In the genomic region with DNA sequence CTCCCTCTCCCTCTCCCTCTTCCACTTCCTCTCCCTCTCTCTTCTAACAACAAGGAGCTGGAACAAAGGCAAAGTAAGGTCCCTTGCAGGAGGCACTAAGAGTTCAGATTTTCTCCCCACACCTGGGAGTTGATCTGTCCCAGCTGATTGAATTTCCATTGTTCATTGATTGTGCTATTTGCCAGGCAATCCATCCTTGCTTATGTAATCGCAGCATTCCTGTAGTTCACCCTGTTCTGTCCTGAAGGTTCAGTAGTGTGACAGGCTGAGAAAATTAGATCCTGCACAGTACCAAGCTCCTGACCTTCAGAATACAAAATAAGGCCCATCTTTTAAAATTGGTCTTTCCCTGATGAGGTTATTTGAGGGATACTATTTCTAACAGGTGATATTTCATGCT, we compare ENCODE assay signal across 21 mouse cellular contexts. TPM values are rescaled to one million over a fixed set of nuclear protein-coding genes. Genes with fewer than 3 reads are reported as not detected.
DNase-seq lines count a peak whose midpoint lies in the region; ATAC-seq and TF ChIP-seq lines count a peak whose summit lies in the region.
"Had no signal": no experiment of that assay in that cellular context is flagged by ENCODE, and none has a peak within 500 bp of the region (broad histone marks: within the 10 kb centered on the region; RNA-seq: fewer than 3 reads in every experiment).

No protein-coding gene starts in this region.

- no peak overlapping the region for H3K4me3 ChIP-seq in forebrain, embryonic 11.5 days (ENCODE audit: low read depth, low read length)
- no peak overlapping the region for H3K4me3 ChIP-seq in forebrain, embryonic 15.5 days
- H3K4me3 ChIP-seq in limb, embryonic 14.5 days (replicated peaks; ENCODE audit: low read length) = no peak overlapping the region
- H3K4me3 ChIP-seq in limb, embryonic 10.5 days = no peak overlapping the region
- H3K4me3 ChIP-seq in testis, adult 2 months (ENCODE audit: control insufficient read depth, low read depth, low read length) = no peak overlapping the region
- H3K4me3 ChIP-seq: embryonic facial prominence, embryonic 12.5 days; embryonic facial prominence, embryonic 15.5 days; erythroblast, embryonic 14.5 days; forebrain, embryonic 10.5 days; forebrain, embryonic 13.5 days had no signal

- peak; percentile 43; the same call in 1 of the 2 replicates for ATAC-seq in forebrain, embryonic 11.5 days (replicated peaks; ENCODE audit: low FRiP score)
- no peak for ATAC-seq in forebrain, embryonic 15.5 days (replicated peaks)
- no peak for ATAC-seq in limb, embryonic 14.5 days (ENCODE audit: low FRiP score, low read depth)

- H3K36me3 ChIP-seq in forebrain, embryonic 11.5 days (ENCODE audit: control insufficient read depth, insufficient read depth, low read length) = no peaks in the 10 kb centered on the region
- H3K36me3 ChIP-seq in forebrain, embryonic 15.5 days = no peaks in the 10 kb centered on the region
- H3K36me3 ChIP-seq in limb, embryonic 14.5 days (ENCODE audit: control insufficient read depth, insufficient read depth, low read length) = no peaks in the 10 kb centered on the region
- no peaks in the 10 kb centered on the region for H3K36me3 ChIP-seq in limb, embryonic 10.5 days
- no peaks in the 10 kb centered on the region for H3K36me3 ChIP-seq in testis, adult 2 months (ENCODE audit: control insufficient read depth, insufficient read depth, low read length)
- H3K36me3 ChIP-seq: embryonic facial prominence, embryonic 12.5 days; embryonic facial prominence, embryonic 15.5 days; forebrain, embryonic 10.5 days had no signal

- TF ChIP-seq CTCF in testis, adult 2 months (IDR thresholded peaks at IDR 0.05; ENCODE audit: control insufficient read depth, insufficient read depth, insufficient replicate concordance, low read depth, low read length) = no peak

- H3K27me3 ChIP-seq in forebrain, embryonic 11.5 days (ENCODE audit: control insufficient read depth, insufficient read depth, low read length) = no peaks in the 10 kb centered on the region
- H3K27me3 ChIP-seq in forebrain, embryonic 15.5 days = no peaks in the 10 kb centered on the region
- no peaks in the 10 kb centered on the region for H3K27me3 ChIP-seq in limb, embryonic 14.5 days (ENCODE audit: control insufficient read depth, insufficient read depth, low read length)
- H3K27me3 ChIP-seq in limb, embryonic 10.5 days (ENCODE audit: low read depth, poor library complexity, severe bottlenecking) = no peaks in the 10 kb centered on the region
- H3K27me3 ChIP-seq in testis, adult 2 months (ENCODE audit: control insufficient read depth, insufficient read depth, low read length) = no peaks in the 10 kb centered on the region
- H3K27me3 ChIP-seq: embryonic facial prominence, embryonic 12.5 days; embryonic facial prominence, embryonic 15.5 days; forebrain, embryonic 13.5 days had no signal

- no peak for DNase-seq in forebrain, embryonic 11.5 days (ENCODE audit: low spot score)
- peak; percentile 1 for DNase-seq in limb, embryonic 14.5 days (ENCODE audit: low spot score)
- no peak for DNase-seq in limb, embryonic 10.5 days (ENCODE audit: low spot score)
- no peak for DNase-seq in testis, postnatal 10 days (ENCODE audit: low spot score)
- DNase-seq: adrenal gland, adult 2 months; adrenal gland, postnatal 10 days; adrenal gland, postnatal 25 days; cerebellum, adult 11 months; cerebellum, adult 18-20 months; cerebellum, adult 8-10 months; cerebellum, adult 9-11 months; cerebellum, postnatal 14 days; cerebellum, postnatal 36 days; embryo, embryonic 11 days had no signal

- no peak for TF ChIP-seq POLR2A in limb, embryonic 14.5 days (IDR thresholded peaks at IDR 0.05; ENCODE audit: borderline replicate concordance, extremely low read depth, insufficient read depth, insufficient read length)
- TF ChIP-seq POLR2A in testis, adult 2 months (IDR thresholded peaks at IDR 0.05; ENCODE audit: control insufficient read depth, low read depth, low read length) = no peak

- 54% methylated on average over 1 of the region's 1 CpGs for WGBS in forebrain, embryonic 11.5 days
- 32% methylated on average over 1 of the region's 1 CpGs for WGBS in forebrain, embryonic 15.5 days
- 57% methylated on average over 1 of the region's 1 CpGs for WGBS in limb, embryonic 14.5 days
- WGBS in limb, embryonic 10.5 days = 77% methylated on average over 1 of the region's 1 CpGs

- H3K27ac ChIP-seq in forebrain, embryonic 11.5 days (ENCODE audit: low read depth, low read length) = no peak overlapping the region
- no peak overlapping the region for H3K27ac ChIP-seq in forebrain, embryonic 15.5 days (replicated peaks)
- no peak overlapping the region for H3K27ac ChIP-seq in limb, embryonic 14.5 days (replicated peaks; ENCODE audit: low read depth, low read length)
- H3K27ac ChIP-seq in limb, embryonic 10.5 days = no peak overlapping the region
- peak overlapping the region; percentile 21; the same call in 1 of the 2 replicates for H3K27ac ChIP-seq in testis, adult 2 months (ENCODE audit: control insufficient read depth, insufficient read depth, low read depth, low read length)
- H3K27ac ChIP-seq: embryonic facial prominence, embryonic 12.5 days; embryonic facial prominence, embryonic 15.5 days; forebrain, embryonic 10.5 days; forebrain, embryonic 13.5 days had no signal

- H3K4me1 ChIP-seq in forebrain, embryonic 11.5 days (replicated peaks; ENCODE audit: control insufficient read depth, insufficient read depth, low read length) = no peaks in the 10 kb centered on the region
- peaks cover 6% of the 10 kb centered on the region; the same call in 1 of the 2 replicates for H3K4me1 ChIP-seq in forebrain, embryonic 15.5 days
- no peaks in the 10 kb centered on the region for H3K4me1 ChIP-seq in limb, embryonic 14.5 days (ENCODE audit: control insufficient read depth, insufficient read depth, low read length)
- H3K4me1 ChIP-seq in limb, embryonic 10.5 days = no peaks in the 10 kb centered on the region
- H3K4me1 ChIP-seq in testis, adult 2 months (ENCODE audit: control insufficient read depth, insufficient read depth, low read length) = no peaks in the 10 kb centered on the region
- H3K4me1 ChIP-seq: embryonic facial prominence, embryonic 12.5 days; embryonic facial prominence, embryonic 15.5 days had no signal

- H3K4me2 ChIP-seq in forebrain, embryonic 11.5 days (ENCODE audit: low read depth, low read length, severe bottlenecking) = no peak overlapping the region
- no peak overlapping the region for H3K4me2 ChIP-seq in forebrain, embryonic 15.5 days (replicated peaks)
- H3K4me2 ChIP-seq in limb, embryonic 14.5 days (replicated peaks; ENCODE audit: low read depth, low read length, severe bottlenecking) = no peak overlapping the region
- H3K4me2 ChIP-seq: embryonic facial prominence, embryonic 12.5 days; embryonic facial prominence, embryonic 15.5 days; forebrain, embryonic 13.5 days had no signal

- H3K9me3 ChIP-seq in forebrain, embryonic 11.5 days (ENCODE audit: control insufficient read depth, low read length) = no peaks in the 10 kb centered on the region
- no peaks in the 10 kb centered on the region for H3K9me3 ChIP-seq in forebrain, embryonic 15.5 days
- H3K9me3 ChIP-seq in limb, embryonic 14.5 days (ENCODE audit: control insufficient read depth, low read length) = no peaks in the 10 kb centered on the region
- H3K9me3 ChIP-seq in limb, embryonic 10.5 days (replicated peaks) = no peaks in the 10 kb centered on the region
- H3K9me3 ChIP-seq: embryonic facial prominence, embryonic 12.5 days; embryonic facial prominence, embryonic 15.5 days; forebrain, embryonic 10.5 days; forebrain, embryonic 13.5 days had no signal

- H3K9ac ChIP-seq in forebrain, embryonic 11.5 days (ENCODE audit: low read length) = no peak overlapping the region
- H3K9ac ChIP-seq in forebrain, embryonic 15.5 days (replicated peaks) = no peak overlapping the region
- H3K9ac ChIP-seq in limb, embryonic 14.5 days (ENCODE audit: low read depth, low read length, severe bottlenecking) = no peak overlapping the region
- H3K9ac ChIP-seq: embryonic facial prominence, embryonic 12.5 days; embryonic facial prominence, embryonic 15.5 days; forebrain, embryonic 13.5 days had no signal

RNA-seq across cellular contexts. Expression of a gene that starts 8.3 kb away (rescaled TPM):
- 2.8 and 3.4 TPM in 2 replicates for polyA plus RNA-seq in forebrain, embryonic 11.5 days (2014; fragmentation: Nextera tagmentation; extraction: Ambion mirVana)
- polyA plus RNA-seq in forebrain, embryonic 15.5 days (2015; fragmentation: Nextera tagmentation; extraction: Ambion mirVana) = 0.29 and 0.67 TPM in 2 replicates
- 6.9 and 7.6 TPM in 2 replicates for polyA plus RNA-seq in limb, embryonic 14.5 days (2012; rRNA removed)
- polyA plus RNA-seq in limb, embryonic 14.5 days (2014; fragmentation: Nextera tagmentation; extraction: Ambion mirVana) = 2.6 and 3.6 TPM in 2 replicates
- 1.5 and 2.4 TPM in 2 replicates for polyA plus RNA-seq in limb, embryonic 10.5 days (2016; fragmentation: Nextera tagmentation; extraction: Ambion mirVana)
- 0.71 and 1.3 TPM in 2 replicates for polyA plus RNA-seq in testis, adult 2 months (2012; rRNA removed)
- polyA plus RNA-seq: erythroblast, embryonic 14.5 days had no signal
